Mouse (Mus musculus): ENCODE measurements around the gene Gm21317. TPM values are rescaled to one million over a fixed set of nuclear protein-coding genes. Genes with fewer than 3 reads are reported as not detected.

Gene Gm21317
- not detected in 2 replicates for polyA plus RNA-seq (2012; rRNA removed; ENCODE audit: low replicate concordance)

DNA sequence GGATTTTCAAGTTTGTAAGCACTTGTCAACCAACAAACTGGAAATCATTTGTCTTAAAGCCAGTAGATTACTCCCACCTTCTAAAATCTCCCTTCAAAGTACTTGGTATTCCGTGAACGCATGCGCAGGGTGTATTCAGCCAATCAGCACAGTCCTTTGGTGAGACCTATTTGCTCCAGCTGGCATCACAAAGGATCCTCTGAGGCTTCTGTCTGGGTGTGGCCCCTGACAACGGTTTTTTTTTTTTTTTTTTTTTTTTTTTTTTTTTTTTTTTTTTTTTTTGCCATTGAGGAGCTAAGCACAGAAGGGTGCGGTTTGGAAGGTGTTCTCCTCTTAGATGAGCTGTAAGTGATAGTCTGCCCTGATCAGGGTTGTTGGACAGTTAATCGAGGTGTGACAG is at the start of gene Gm21317:
Gm21317 (plus strand) TSS at position 301 of the 400 bp plus-strand sequence.

All from mammary gland, adult 2 months (tissue).